Mouse (Mus musculus) testis, adult 2 months (tissue): ENCODE measurements at regions not wholly inside any gene's neighbourhood (a gene's known extent, or its start where the extent isn't known, plus 50 kb on each side); places are given as distances from the start of the nearest gene placed in this dataset.

ENCODE experiments used
- H3K27ac ChIP-seq: fragments of 200-500 bp; 2 replicates; pipeline ENCODE4 v1.5.1; 2012; ENCODE audit warnings: low read depth, low read length; ENCODE audit not compliant: control insufficient read depth, insufficient read depth
- H3K27me3 ChIP-seq: fragments of 200-500 bp; 2 replicates; pipeline ENCODE4 v1.6.1; 2012; ENCODE audit warnings: mild to moderate bottlenecking, low read length, moderate library complexity; ENCODE audit not compliant: control insufficient read depth, insufficient read depth
- H3K36me3 ChIP-seq: fragments of 200-500 bp; 2 replicates; pipeline ENCODE4 v1.6.1; 2012; ENCODE audit warnings: mild to moderate bottlenecking, low read length; ENCODE audit not compliant: control insufficient read depth, insufficient read depth
- H3K4me1 ChIP-seq: fragments of 200-500 bp; 2 replicates; pipeline ENCODE4 v1.6.1; 2012; ENCODE audit warnings: low read length; ENCODE audit not compliant: control insufficient read depth, insufficient read depth
- H3K4me3 ChIP-seq: fragments of 200-500 bp; 2 replicates; pipeline ENCODE4 v1.5.1; 2012; ENCODE audit warnings: low read depth, mild to moderate bottlenecking, low read length, moderate library complexity, mixed read lengths; ENCODE audit not compliant: control insufficient read depth
- CTCF ChIP-seq: fragments of 200-500 bp; IDR thresholded peaks from 2 replicates; pipeline ENCODE4 v1.5.1; 2012; ENCODE audit warnings: low read depth, mild to moderate bottlenecking, inconsistent platforms, low read length, moderate library complexity; ENCODE audit not compliant: control insufficient read depth, insufficient read depth, insufficient replicate concordance
- POLR2A ChIP-seq: fragments of 200-500 bp; IDR thresholded peaks from 2 replicates; pipeline ENCODE4 v1.6.1; 2012; ENCODE audit warnings: low read depth, mild to moderate bottlenecking, inconsistent platforms, low read length, moderate library complexity; ENCODE audit not compliant: control insufficient read depth

DNA sequence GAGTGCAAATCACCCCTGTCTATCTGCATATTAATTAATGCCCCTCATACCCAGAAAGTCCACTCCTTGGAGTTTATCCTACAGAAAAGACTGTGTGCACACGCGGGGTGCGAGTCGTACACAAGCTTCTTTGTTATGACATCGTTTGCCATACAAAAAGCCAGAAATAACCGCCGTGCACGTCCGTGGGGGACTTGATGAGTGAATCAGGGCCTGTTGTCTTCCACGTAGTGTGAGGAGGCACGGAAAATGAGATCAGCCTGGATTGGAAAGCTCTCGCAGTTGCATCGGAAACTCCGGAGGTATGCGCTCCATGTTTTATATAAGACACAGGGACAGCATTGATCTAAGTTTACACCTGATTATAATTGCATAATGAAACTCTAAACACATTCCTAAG is 120.3 kb downstream of the Etnk1 start:
- Histone ChIP-seq H3K27me3 (no peaks in the 10 kb centered on the region), H3K4me1 (no peaks in the 10 kb centered on the region; the same call in 1 of the 2 replicates), H3K4me3 (no peak overlapping the region), H3K36me3 (no peaks in the 10 kb centered on the region), H3K27ac (no peak overlapping the region)
- no peak for TF ChIP-seq POLR2A
- TF ChIP-seq CTCF = no peak

DNA sequence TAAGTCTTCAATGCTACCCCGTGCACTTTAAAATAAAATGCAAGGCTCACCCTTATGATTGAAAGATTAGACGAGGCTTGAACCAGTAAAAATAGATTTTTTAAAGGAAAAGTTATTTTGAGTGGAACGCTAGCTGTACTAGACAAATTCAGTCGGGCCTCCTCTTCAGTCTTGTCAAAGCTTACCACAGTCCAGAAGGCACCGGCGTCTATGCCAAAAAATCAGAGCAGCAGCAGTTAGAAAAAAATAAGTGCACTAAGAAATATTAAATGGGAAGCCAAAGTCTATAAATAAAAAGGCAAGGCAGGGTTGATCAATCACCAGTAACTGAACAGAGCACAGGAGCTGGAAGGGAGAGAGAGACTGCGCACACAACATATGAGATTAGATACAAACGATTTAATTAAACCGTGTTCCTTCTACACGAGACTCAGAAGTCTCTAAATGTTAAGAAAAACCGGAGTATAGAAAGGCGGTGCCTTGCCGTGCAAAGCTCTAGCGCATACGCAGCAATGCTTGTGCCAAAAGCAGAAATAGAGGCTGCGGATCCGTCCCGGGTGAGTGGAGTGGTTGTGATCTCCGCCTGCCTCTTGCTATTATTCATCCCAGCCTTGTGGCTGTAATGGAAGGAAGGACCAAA is 121.6 kb downstream of the Etnk1 start:
- no peak for TF ChIP-seq CTCF
- TF ChIP-seq POLR2A = no peak
- H3K4me1 ChIP-seq = no peaks in the 10 kb centered on the region; the same call in 1 of the 2 replicates
- no peaks in the 10 kb centered on the region for H3K27me3 ChIP-seq
- H3K4me3 ChIP-seq = no peak overlapping the region
- H3K27ac ChIP-seq = no peak overlapping the region
- H3K36me3 ChIP-seq = no peaks in the 10 kb centered on the region

DNA sequence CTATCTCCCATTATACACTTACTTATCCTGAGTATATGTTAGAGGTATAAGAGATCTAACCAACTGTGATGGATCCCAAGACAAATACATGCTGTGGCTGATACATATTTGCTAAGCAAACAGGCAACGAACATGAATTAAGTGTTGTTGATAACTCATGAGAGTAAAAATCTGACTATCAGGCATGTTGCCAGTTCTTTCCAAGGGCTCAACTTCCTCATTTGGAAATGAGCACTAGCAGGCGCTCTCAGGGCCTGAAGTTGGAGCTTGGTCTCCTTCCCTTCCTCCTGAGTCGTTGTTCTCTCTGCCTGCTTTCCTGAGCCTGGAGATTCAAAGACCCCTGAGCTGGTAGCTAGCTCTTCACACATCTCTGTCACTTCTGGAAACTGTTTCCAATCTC is 126.6 kb downstream of the Etnk1 start:
- TF ChIP-seq POLR2A = no peak
- TF ChIP-seq CTCF = no peak
- no peaks in the 10 kb centered on the region for H3K4me1 ChIP-seq
- no peaks in the 10 kb centered on the region for H3K27me3 ChIP-seq
- no peak overlapping the region for H3K27ac ChIP-seq
- no peaks in the 10 kb centered on the region for H3K36me3 ChIP-seq
- no peak overlapping the region for H3K4me3 ChIP-seq

DNA sequence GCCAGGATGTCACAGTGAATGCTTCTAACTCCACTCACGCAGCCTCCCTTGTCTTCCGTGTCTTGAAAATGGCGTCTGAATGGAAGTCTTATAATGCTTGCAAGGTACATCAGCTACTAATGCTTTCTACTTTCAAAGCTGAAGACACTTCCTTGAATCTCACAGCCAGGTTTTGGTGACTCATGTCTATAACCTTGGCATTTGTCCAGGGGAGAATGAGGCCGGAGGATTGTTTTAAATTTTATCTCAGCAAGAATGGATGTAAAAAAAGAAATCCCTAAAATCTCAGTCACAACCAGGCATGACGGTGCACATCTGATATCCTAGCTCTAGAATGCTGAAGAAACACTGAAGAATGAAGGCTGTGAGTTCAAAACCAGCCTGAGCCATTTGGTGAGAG is 131.4 kb downstream of the Etnk1 start:
- H3K27me3 ChIP-seq = no peaks in the 10 kb centered on the region
- no peaks in the 10 kb centered on the region for H3K36me3 ChIP-seq
- TF ChIP-seq CTCF = no peak
- no peak for TF ChIP-seq POLR2A
- no peak overlapping the region for H3K4me3 ChIP-seq
- H3K4me1 ChIP-seq = no peaks in the 10 kb centered on the region
- H3K27ac ChIP-seq = no peak overlapping the region

DNA sequence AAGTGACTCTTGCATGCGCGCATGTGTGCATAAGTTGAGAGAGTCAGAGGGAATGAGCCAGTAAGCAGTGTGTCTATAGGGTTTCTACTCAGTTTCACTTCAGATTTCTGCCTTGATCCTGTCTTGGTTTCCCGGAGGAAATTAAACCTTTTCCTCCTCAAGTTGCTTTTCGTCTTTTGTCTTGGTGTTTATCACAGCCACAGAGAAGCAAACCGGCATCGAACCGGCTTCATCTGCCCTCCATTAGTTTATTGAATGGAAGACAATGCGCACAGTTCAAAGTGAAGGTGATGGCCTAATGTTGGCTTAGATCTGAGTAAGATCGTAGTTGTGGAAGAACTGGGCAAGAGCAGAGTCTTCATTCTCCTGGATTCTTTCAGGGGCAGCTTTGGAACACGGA is 134.4 kb downstream of the Etnk1 start:
- TF ChIP-seq POLR2A (no peak), CTCF (no peak)
- Histone ChIP-seq H3K4me1 (no peaks in the 10 kb centered on the region), H3K27ac (no peak overlapping the region), H3K4me3 (no peak overlapping the region), H3K27me3 (no peaks in the 10 kb centered on the region), H3K36me3 (no peaks in the 10 kb centered on the region)

DNA sequence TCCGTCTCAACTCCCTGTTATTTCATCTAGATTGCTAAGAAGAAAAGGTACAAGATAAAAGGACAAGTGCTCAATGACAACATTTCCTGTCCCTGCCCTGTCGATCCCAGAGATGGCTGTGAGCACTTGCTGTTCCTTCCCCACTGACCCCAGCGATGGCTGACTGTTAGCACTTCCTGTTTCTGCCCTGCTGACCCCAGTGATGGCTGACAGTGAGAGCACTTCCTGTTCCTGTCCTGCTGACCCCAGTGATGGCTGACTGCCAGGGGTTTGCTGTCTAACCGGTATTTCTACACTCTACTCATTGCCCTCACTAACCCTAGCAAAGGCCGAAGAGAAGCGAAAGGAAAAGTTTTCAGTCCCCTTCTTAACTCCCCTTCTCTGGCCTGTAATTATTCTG is 140.3 kb downstream of the Etnk1 start:
- Histone ChIP-seq H3K27me3 (no peaks in the 10 kb centered on the region), H3K27ac (no peak overlapping the region), H3K4me1 (no peaks in the 10 kb centered on the region; the same call in 1 of the 2 replicates), H3K36me3 (no peaks in the 10 kb centered on the region), H3K4me3 (no peak overlapping the region)
- TF ChIP-seq CTCF (no peak), POLR2A (no peak)

DNA sequence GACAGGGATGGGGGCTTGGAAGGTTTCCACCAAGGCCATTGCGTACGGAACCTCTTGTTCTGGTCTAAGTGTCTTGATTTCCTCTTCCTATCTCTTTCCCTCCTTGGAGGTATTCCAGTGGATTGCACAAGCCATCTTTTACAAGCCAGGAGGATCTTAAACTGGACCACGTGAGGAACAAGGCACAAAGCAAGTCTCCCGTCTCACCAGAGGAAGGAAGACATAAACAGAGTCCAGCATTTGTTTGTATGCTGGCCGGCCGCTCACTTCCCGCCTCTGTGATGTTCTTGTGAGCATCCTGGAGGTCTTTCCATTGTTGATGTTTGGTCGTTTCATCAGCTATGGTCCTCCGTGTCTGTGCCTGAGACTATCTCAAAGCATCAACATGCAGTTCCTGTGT is 148.8 kb downstream of the Etnk1 start:
- no peaks in the 10 kb centered on the region for H3K27me3 ChIP-seq
- no peak overlapping the region for H3K4me3 ChIP-seq
- no peaks in the 10 kb centered on the region for H3K36me3 ChIP-seq
- no peaks in the 10 kb centered on the region for H3K4me1 ChIP-seq
- TF ChIP-seq CTCF (no peak), POLR2A (no peak)
- peak overlapping the region; percentile 70; the same call in 1 of the 2 replicates for H3K27ac ChIP-seq
